Mouse (Mus musculus) right cerebral cortex, postnatal 36 days (tissue): Measurements from ENCODE around the gene Pias1.

Source experiments
- DNase-seq, 2 experiments: peaks; one replicate each; pipeline ENCODE4 v3.0.0; 2022; ENCODE audit warnings: low spot score in 2 of 2, mixed read lengths in 1 of 2

Gene Pias1

DNA sequence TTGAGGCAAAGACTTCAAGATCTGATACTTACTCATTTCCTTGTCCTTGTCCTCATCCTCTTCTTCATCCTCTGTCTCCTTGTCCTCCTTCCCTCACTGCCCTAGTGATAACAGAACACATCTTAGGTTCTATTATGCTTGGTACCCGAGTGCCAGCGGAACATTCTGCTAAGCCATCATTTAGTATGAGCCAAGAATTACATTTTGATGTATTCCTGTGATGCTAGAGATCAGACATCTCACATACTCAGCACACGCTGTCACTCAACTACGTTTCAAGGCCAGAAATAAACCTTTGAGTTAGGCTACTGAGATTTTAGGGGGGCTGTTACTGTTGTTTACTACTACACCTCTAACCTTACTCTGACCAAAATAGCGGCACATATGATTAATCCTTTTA, at the start of gene Pias1:
Gene Pias1 (minus strand): TSS at position 101 of the 400 bp plus-strand sequence.
- no peak for DNase-seq

DNA sequence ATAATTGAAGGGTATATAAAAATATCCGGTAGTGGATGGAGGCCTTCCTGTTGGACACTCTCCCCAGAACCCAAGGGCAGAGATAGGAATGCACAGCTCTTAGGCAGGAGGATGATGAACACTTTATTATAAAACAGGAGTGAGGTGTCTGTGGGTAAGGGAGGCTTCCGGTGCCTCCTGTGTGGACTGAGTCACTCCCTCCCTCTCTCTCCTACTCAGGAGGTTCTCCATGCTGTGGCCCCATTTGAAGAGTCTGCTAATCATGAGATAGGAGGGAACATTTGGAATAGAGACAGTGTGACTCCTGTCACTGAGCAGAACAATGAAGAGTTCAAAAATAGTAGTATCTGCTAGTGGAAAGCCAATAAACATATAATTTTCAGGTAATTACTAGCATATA, 47.7 kb upstream of the Pias1 start:
- no peak for DNase-seq

- peak in 1 of 2 experiments; percentile 25 for DNase-seq
Measured at GRCm38 (mm10) chr9:63031011-63031782, 43.5 kb upstream of the Pias1 start.

DNA sequence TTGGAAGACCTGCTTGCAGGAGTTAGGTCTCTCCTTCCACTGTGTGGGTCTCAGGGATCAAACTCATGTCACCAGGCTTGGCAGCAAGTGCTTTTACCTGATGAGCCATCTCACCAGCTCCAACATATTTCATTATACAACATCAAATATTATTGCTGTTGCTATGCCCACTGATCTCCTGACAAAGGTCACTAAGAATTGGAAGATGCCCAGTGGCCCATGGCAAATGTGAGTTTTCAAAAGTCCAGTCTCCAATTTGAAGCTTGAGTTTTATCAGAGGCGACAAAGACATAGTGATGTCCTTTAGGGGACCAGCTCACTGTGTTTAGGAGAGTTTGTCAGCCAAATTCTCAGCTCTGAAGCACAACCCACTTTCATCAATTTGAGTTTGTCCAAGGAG, 34.8 kb upstream of the Pias1 start:
- DNase-seq: no peak

DNA sequence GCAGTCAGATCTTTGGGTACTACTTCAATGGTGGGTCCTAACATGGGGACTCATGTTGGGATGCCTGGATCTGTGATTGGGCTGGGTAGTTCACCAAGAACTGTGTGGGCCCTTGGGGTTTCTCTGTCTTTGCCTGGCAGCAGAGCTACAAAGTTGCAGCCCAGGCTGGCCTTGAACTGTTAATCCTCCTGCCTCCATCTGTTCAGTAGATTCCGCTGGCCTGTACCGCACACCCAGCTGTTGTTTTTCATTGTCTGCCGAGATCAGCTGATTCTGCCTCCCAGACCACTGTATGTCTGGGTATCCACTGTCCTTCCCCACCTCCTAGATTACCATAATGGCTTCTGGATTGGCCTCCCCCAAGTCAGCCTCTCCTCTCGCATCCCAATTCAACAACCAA, 19.6 kb upstream of the Pias1 start:
- no peak for DNase-seq

DNA sequence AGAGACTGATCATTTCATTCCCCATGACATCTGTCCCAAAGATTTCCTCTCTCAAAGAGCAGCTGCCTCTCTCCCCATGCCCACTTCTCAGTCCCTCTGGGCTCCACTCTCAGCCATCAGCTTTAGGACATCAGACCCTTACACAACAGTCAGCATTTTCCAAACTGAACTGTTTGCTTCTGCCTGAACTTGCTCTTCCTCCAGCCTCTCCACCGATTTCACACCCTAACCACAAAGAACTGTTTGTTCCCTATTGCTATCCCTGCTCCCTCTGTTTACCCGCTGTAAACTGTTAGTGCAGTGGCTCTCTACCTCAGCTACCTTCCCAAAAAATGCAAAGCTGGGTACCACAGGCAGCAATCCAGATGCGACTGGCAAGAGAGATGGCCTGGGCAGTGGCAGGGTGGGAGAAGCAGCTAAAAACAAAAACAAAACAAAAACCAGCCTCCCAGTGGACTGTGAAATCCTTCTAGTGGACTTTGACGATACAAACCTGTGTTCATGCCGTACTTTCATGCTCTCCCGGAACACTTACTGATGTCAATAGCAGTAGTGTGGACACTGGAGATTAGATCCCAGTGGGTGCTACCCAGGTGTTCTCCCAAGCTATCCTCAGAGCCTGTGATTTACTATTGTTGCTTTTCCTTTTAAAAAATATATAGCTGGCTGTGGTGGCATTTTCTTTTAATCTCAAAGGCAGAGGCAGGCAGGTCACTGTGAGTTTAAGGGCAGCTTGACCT, 18.5 kb upstream of the Pias1 start:
- DNase-seq: no peak

DNA sequence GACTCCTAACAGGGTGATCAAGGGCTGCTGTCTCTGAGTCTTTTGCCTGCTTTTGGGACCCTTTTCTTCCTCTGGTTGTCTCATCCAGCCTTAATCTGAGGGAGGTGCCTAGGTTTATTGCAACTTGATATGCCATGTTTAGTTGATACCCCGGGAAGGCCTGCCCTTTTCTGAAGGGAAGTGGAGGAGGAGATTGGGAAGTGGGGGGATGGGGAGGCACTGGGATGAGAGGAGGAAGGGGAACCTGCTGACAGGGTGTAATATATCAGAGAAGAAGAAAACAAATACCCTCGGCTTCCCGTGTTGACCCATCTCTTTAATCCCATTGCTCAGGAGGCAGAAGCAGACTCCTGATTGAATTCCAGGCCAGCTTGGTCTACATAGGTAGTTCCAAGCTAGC, 10.8 kb upstream of the Pias1 start:
- DNase-seq: no peak

DNA sequence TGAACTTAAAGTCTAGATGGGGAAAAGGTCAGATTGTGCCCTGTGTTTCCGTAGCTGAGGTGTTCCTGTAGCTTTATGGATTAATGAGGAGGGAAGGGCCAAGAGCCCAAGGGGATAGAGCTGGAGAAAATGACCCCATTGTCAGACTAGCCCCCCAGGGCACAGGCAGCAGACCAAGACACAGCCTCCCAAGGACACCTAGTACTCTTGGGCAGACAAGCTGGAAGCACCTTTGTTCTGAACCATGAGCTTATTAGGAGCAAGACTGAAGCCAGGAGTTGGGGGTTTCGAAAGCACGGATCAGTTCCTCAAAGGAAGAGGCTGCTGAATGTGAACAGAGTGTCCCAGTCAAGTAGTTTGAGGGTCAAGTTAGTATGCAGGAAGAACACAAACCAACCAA, 9.9 kb upstream of the Pias1 start:
- no peak for DNase-seq

DNA sequence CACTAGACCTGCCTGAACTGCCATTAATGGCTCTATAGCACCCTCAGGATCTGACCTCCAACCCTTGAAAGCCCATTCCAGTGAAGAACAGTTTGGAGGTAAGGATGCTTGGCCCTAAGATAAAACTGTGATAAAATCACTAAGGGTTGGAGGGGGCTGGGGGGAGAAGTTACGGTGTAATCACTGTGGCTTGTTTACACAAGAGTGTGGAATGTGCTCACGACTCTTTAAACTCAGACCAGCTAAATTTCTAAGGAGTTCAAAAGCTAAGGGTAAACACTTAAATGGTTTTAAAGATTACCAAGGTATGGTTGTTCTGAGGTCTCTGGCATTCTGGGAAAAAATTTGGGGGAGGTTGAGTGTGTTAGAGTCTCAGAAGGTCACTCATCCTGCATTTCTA, 7.5 kb upstream of the Pias1 start:
- DNase-seq: no peak

GRCm38 (mm10) chr9:62990134-62990533, 2.4 kb upstream of the Pias1 start:
- DNase-seq: no peak

- DNase-seq: peak; percentile 95
Measured at GRCm38 (mm10) chr9:62980777-62981202, 6.9 kb downstream of the Pias1 start.

DNA sequence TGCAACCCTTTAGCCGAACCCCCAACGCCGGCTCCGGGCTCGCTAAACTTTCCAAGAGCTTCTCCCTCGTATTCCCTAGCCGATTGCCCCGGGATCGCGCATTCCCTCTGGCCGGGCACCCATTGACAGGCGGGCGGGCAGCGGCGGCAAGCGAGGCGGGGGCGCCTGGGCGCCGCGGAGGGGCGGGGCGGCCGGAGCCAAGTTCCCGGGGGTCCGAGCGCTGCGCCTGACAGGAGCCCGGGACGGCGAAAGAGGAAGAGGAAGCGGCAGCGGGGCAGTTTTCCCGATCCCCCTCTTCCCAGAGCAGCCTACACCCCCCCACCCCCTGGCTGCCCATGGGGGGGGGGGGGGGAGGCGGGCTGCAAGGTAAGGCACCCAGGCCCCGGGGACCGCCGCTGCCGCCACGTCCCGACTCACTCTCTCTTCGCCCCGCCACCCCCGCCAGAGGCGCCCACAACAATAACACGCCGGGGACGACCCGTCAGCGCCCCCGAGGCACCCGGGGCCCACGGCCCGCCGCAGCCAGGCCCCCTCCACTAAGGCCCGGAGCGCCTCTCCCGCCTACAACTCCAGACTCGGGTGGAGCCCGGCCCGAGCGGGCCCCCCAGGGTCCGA, 7.5 kb downstream of the Pias1 start:
- DNase-seq: peak; percentile 4 to 14

GRCm38 (mm10) chr9:62979461-62980161, 8.1 kb downstream of the Pias1 start:
- peak in 1 of 2 experiments; percentile 6 for DNase-seq

GRCm38 (mm10) chr9:62977152-62977551, 10.6 kb downstream of the Pias1 start:
- no peak for DNase-seq

- DNase-seq: no peak
Measured at GRCm38 (mm10) chr9:62975830-62976229, 11.9 kb downstream of the Pias1 start.

- no peak for DNase-seq
Measured at GRCm38 (mm10) chr9:62974439-62974838, 13.3 kb downstream of the Pias1 start.

DNA sequence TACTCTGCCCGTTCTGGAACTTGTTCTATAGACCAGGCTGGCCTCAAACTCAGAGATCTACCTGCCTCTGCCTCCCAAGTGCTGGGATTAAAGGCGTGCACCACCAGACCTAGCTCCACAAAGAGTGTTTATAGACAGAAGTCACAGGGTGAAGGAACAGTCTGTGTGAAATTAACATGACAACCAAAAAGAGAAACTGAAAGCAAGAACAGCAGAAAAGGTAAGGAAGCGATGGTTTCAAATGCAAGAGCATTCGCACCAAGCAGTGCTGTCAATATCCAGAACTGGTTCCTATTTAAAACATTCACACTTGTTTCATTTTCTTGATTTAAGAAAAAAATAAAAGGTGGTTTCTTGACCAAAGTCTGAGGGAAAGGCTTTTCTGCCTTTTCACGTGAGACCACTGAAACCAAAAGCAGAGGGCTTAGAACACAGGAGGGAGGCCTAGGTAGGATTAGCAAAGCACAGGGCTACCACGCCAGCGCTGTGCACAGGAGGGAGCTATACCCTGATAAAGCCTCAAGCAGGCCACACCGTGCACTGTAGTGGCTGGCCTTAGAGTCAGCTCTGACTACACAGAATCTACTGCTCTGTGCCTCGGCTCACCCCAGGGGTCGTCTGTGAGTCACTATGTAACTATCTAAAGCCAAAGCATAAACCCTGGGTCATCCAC, 15.5 kb downstream of the Pias1 start:
- DNase-seq: no peak

- DNase-seq: no peak
Measured at GRCm38 (mm10) chr9:62970345-62970744, 17.4 kb downstream of the Pias1 start.

GRCm38 (mm10) chr9:62966018-62966417, 21.7 kb downstream of the Pias1 start:
- DNase-seq: no peak

DNA sequence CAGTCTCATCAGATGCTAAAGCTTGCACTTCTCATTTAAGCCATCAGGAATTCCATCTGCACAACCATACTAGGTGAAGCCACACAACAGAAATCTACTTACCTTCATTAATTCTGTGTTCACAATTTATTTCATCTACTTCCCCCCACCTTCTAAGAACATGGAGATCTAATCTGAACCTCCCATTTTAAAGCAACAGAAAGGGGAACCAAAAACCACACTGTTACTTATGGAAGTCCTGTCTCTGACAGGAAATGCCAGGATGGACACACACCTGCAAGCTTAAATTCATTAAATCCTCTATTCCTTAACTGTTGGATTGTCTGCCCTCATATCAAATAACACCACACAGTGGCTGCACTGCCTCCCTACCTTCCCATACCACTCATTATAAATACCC, 35.0 kb downstream of the Pias1 start:
- DNase-seq: no peak

DNA sequence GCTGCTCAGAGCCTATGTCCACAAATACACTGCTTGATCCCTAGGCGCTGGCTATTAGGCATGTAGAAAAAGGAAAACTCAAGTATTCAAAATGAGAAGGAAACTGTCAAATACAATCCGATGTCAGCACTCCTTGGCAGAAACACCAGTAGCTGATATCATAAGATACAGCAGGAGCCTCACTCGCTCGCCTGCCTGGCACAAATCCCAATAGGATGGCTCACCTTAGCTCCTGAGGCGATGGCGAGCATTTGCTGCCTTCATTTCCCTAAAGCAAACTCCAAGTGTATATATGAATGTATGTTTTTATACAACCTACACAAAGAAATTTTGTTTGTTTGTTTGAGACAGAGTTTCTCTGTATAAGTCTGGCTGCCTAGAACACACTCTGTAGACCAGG, 42.4 kb downstream of the Pias1 start:
- no peak for DNase-seq

GRCm38 (mm10) chr9:62944063-62944462, 43.7 kb downstream of the Pias1 start:
- DNase-seq: no peak
